Mouse (Mus musculus): Measurements from ENCODE around the gene Tceanc.

The Tceanc gene

GRCm38 (mm10) chrX:166479365-166479983 lies 38.9 kb downstream of the Tceanc start, which contains the start of gene Rab9:
Gene Rab9 (minus strand): TSS chrX:166479867.
- peak; percentile 98 for DNase-seq

- no peak for DNase-seq
Observed at GRCm38 (mm10) chrX:166478631-166479364, 39.6 kb downstream of the Tceanc start.

- DNase-seq: no peak
Observed at GRCm38 (mm10) chrX:166477393-166477792, 41.0 kb downstream of the Tceanc start.

- no peak for DNase-seq
Observed at GRCm38 (mm10) chrX:166472612-166473011, 45.8 kb downstream of the Tceanc start.

- no peak for DNase-seq
Observed at GRCm38 (mm10) chrX:166468321-166468720, 50.0 kb downstream of the Tceanc start.

GRCm38 (mm10) chrX:166455525-166455924 lies 62.8 kb downstream of the Tceanc start:
- DNase-seq: no peak

GRCm38 (mm10) chrX:166454331-166454730 lies 64.0 kb downstream of the Tceanc start:
- DNase-seq: no peak

GRCm38 (mm10) chrX:166453532-166453931 lies 64.8 kb downstream of the Tceanc start:
- DNase-seq: no peak

All from thymus, postnatal 4 days (tissue).